Mouse (Mus musculus): ENCODE data around the gene Olfr372. TPM values are rescaled to one million over a fixed set of nuclear protein-coding genes. Genes with fewer than 3 reads are reported as not detected.
"Not testable (repeated sequence)": the region's sequence is repeated elsewhere in the genome, so short reads cannot be mapped to it uniquely, and the experiment has no call there.

The Olfr372 gene
- polyA plus RNA-seq, 1 experiment from 2014 or later, result not detected

GRCm38 (mm10) chr8:72024886-72025285, 16.1 kb upstream of the Olfr372 start:
- H3K36me3 ChIP-seq; H3K4me1 ChIP-seq; H3K27me3 ChIP-seq (replicated peaks); H3K27ac ChIP-seq; H3K9me3 ChIP-seq; ATAC-seq (ENCODE audit: low FRiP score, low read depth); H3K4me3 ChIP-seq; H3K4me2 ChIP-seq (replicated peaks); H3K9ac ChIP-seq: not testable (repeated sequence)
- WGBS, result 14% methylated on average over 5 of the region's 9 CpGs

DNA sequence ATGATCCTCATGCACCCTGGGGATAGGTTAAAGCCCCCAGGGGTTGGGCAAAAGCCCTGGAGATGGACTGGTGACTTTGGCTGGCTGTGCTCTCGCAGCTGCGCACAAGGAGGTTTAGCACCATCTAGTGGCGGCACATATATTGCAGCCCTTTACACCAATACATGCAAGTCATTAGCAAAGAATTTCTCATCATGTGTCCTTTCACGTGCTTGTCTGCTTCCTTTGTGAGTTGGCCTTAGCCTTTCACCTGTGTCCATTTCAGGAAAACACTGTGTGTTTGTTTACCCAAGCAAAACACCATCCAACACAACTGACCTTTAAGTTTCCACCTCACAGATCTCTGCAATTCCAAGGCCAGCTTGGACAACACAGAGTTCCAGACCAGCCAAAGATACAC, 8.1 kb upstream of the Olfr372 start:
- not testable (repeated sequence) for H3K27ac ChIP-seq
- WGBS, result 51% methylated on average over 4 of the region's 4 CpGs

GRCm38 (mm10) chr8:72042493-72042892, 1.5 kb downstream of the Olfr372 start:
- H3K4me3 ChIP-seq, result no peak overlapping the region
- H3K27me3 ChIP-seq (replicated peaks), result no peaks in the 10 kb centered on the region
- no peaks in the 10 kb centered on the region for H3K9me3 ChIP-seq
- no peaks in the 10 kb centered on the region for H3K4me1 ChIP-seq
- no peak overlapping the region for H3K9ac ChIP-seq
- H3K27ac ChIP-seq, result no peak overlapping the region
- no peaks in the 10 kb centered on the region for H3K36me3 ChIP-seq
- ATAC-seq (ENCODE audit: low FRiP score, low read depth), result no peak
- WGBS, result 62% methylated on average over 1 of the region's 1 CpGs
- H3K4me2 ChIP-seq (replicated peaks), result no peak overlapping the region

More for the DNA sequence above, 8.1 kb upstream of the Olfr372 start:
- H3K4me1 ChIP-seq; H3K4me3 ChIP-seq; H3K27me3 ChIP-seq (replicated peaks); H3K9ac ChIP-seq; H3K4me2 ChIP-seq (replicated peaks); H3K36me3 ChIP-seq; ATAC-seq (ENCODE audit: low FRiP score, low read depth); H3K9me3 ChIP-seq: not testable (repeated sequence)

DNA sequence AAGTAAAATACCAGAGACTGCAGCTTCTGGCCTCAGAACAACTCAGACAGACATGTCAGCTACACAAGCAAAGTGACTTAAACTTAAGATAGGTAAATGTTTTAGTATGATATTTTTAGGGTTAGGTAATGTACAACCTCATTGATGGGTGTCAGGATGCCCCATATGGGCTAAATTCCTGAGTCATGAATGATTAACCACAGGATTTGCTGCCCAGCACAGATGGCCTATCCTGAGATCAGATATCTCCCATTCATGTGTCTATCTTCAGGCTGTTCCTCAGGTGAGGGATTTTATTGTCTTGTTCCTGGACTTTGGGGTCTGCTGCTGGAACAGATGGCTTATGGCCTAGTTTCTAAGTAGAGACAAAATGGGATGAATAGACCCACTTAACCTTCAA, 13.6 kb downstream of the Olfr372 start:
- not testable (repeated sequence) for H3K9me3 ChIP-seq; H3K9ac ChIP-seq; H3K4me1 ChIP-seq; H3K4me2 ChIP-seq (replicated peaks); H3K27me3 ChIP-seq (replicated peaks); H3K36me3 ChIP-seq; H3K27ac ChIP-seq; H3K4me3 ChIP-seq; ATAC-seq (ENCODE audit: low FRiP score, low read depth)

GRCm38 (mm10) chr8:72057643-72058042, 16.6 kb downstream of the Olfr372 start:
- H3K4me3 ChIP-seq; H3K27ac ChIP-seq; H3K27me3 ChIP-seq (replicated peaks); H3K4me1 ChIP-seq; ATAC-seq (ENCODE audit: low FRiP score, low read depth); H3K9me3 ChIP-seq; H3K9ac ChIP-seq; H3K4me2 ChIP-seq (replicated peaks); H3K36me3 ChIP-seq: not testable (repeated sequence)
- WGBS, result 89% methylated on average over 3 of the region's 4 CpGs

GRCm38 (mm10) chr8:72066819-72067399, 25.9 kb downstream of the Olfr372 start:
- H3K27ac ChIP-seq; H3K36me3 ChIP-seq; H3K4me2 ChIP-seq (replicated peaks); H3K27me3 ChIP-seq (replicated peaks); H3K4me3 ChIP-seq; H3K9ac ChIP-seq; H3K4me1 ChIP-seq; ATAC-seq (ENCODE audit: low FRiP score, low read depth); H3K9me3 ChIP-seq: not testable (repeated sequence)
- WGBS, result 83% methylated on average over 1 of the region's 1 CpGs

DNA sequence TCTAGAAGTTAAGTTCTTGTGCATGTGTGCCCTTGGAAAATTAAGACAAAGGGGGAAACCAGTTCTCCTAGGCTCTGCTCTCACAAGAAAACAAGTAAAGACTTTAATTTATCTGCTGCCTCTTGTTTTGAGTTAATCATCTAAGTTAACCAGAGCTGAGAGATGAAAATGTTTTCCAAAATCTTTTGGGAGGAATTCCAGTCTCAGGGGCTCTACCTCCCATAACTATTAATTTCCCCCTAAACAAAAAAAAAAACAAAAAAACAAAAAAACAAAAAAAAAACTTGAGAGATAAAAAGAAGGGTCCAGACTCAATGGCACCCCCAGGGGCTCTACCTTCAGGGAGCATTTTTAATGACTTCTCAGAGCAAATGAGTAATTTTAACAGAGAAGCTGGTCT, 41.9 kb downstream of the Olfr372 start, which contains the start of gene Olfr373:
Gene Olfr373 (plus strand): TSS at position 301 of the 400 bp plus-strand sequence.
- H3K27me3 ChIP-seq (replicated peaks); H3K4me1 ChIP-seq; H3K4me2 ChIP-seq (replicated peaks); H3K4me3 ChIP-seq; ATAC-seq (ENCODE audit: low FRiP score, low read depth); H3K9me3 ChIP-seq; H3K36me3 ChIP-seq; H3K27ac ChIP-seq; H3K9ac ChIP-seq: not testable (repeated sequence)

GRCm38 (mm10) chr8:72084744-72085143, 43.7 kb downstream of the Olfr372 start:
- Histone ChIP-seq H3K4me2 (replicated peaks) (no peak overlapping the region), H3K36me3 (no peaks in the 10 kb centered on the region), H3K9me3 (no peaks in the 10 kb centered on the region), H3K27me3 (replicated peaks) (no peaks in the 10 kb centered on the region), H3K4me3 (no peak overlapping the region), H3K27ac (no peak overlapping the region), H3K9ac (no peak overlapping the region), H3K4me1 (no peaks in the 10 kb centered on the region)
- WGBS, result 72% methylated on average over 5 of the region's 5 CpGs
- no peak for ATAC-seq (ENCODE audit: low FRiP score, low read depth)

DNA sequence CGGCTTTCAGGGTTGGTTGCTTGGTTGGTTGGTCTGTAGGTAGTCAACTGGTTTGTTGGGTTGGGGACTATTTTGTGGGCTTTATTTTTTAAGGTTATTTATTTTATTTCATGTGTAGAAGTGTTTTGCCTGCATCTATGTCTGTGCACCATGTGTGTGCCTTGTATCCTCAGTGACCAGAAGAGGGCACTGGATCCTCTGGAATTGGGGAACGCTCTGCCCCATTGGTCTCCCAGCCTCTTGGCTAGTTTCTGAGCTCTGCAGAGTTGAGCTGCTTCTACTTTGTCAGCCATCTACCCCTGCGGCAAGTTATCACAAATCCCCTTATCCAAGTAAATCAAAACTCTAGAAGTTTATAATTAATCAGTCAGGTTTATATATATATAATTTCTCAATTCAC, 46.6 kb downstream of the Olfr372 start:
- 88% methylated on average over 3 of the region's 3 CpGs for WGBS
- not testable (repeated sequence) for H3K4me3 ChIP-seq; H3K9me3 ChIP-seq; H3K27me3 ChIP-seq (replicated peaks); ATAC-seq (ENCODE audit: low FRiP score, low read depth); H3K4me1 ChIP-seq; H3K4me2 ChIP-seq (replicated peaks); H3K9ac ChIP-seq; H3K36me3 ChIP-seq; H3K27ac ChIP-seq

- not testable (repeated sequence) for H3K4me3 ChIP-seq; ATAC-seq (ENCODE audit: low FRiP score, low read depth); H3K9me3 ChIP-seq; H3K27ac ChIP-seq; H3K27me3 ChIP-seq (replicated peaks); H3K4me2 ChIP-seq (replicated peaks); H3K9ac ChIP-seq; H3K36me3 ChIP-seq; H3K4me1 ChIP-seq
These were observed 55.7 kb downstream of the Olfr372 start for GRCm38 (mm10) chr8:72096721-72097120.

DNA sequence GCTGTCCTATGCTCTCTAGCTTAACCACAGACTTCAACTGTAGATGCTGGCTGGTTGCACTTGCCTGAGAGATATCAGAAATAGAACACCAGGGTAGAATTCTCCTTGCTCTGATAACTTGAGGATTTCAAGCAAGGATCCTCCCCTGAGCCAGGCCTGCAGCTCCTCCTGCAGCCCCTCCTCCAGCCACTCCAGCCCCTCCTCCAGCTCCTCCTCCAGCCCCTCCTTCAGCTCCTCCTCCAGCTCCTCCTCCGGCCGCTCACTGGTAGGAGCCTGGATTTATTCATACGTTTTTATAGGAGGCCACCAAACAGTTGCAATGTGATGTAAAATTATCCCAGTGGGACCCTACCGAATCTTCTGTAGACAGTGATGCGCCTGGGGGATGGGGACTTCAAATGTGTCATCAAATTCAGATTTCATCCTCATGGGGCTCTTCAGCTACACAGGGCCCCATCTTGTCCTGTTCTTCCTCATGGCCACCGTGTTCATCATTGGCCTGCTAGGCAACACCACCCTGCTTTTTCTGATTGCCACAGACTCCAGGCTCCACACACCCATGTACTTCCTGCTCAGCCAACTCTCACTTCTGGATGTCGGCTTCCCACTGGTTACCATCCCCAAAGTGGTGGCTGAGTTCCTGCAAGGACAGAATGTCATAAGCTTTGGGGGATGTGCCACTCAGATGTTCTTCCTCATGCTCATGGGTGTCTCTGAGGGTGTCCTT, 58.5 kb downstream of the Olfr372 start:
- WGBS, result 69% methylated on average over 6 of the region's 7 CpGs
- not testable (repeated sequence) for H3K4me3 ChIP-seq; H3K36me3 ChIP-seq; H3K9ac ChIP-seq; H3K27ac ChIP-seq; H3K27me3 ChIP-seq (replicated peaks); ATAC-seq (ENCODE audit: low FRiP score, low read depth); H3K4me1 ChIP-seq; H3K4me2 ChIP-seq (replicated peaks)
- H3K9me3 ChIP-seq, result peaks cover 10% of the 10 kb centered on the region; the same call in 1 of the 2 replicates

DNA sequence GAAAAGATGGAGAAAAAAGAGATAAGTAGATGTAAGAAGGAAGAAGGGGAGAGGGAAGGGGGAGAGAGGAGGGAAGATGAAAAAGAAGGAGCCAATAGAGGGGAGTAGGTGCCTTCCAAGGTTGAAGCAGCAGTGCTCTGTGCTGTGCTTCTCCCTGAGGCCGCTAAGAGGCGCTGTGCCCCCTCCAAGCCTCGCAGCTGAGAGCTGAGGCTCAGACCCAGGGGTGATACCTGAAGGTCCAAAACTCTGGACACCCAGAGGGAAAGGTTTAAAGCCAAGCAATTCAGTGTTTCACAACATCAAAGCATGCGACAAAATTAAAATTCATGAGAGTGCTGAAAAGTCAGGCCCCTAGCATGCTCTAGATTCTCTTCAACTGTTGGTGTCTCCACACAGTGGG, 64.1 kb downstream of the Olfr372 start:
- Histone ChIP-seq H3K27me3 (replicated peaks) (0 out of 2 replicates have a peak, but pooled peaks cover 3% of the 10 kb centered on the region), H3K9me3 (peaks cover 10% of the 10 kb centered on the region; the same call in 1 of the 2 replicates), H3K36me3 (no peaks in the 10 kb centered on the region), H3K27ac (no peak overlapping the region), H3K4me3 (no peak overlapping the region), H3K9ac (no peak overlapping the region), H3K4me1 (no peaks in the 10 kb centered on the region), H3K4me2 (replicated peaks) (no peak overlapping the region)
- ATAC-seq (ENCODE audit: low FRiP score, low read depth), result no peak
- 26% methylated on average over 4 of the region's 4 CpGs for WGBS

DNA sequence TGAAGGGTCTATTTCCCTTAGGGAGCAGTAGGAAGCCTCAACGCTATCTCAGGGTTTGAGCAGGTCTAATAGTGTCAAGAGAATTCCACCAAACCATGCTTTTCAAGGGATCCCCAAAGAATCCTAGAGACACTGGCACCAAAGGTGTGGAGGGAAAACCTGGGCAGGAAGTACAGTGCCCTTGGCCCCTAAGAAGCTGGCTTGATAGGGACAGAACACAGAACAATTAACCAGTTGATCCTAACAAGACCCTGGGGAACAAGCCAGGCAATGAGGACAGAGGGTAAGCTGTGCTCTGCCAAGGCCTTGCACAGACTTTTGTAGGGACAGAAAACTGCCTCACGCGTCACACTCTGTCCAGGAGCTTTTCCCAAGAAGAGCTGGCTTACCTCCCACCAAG, 65.7 kb downstream of the Olfr372 start, which contains the start of gene Olfr374:
Gene Olfr374 (plus strand): TSS at position 301 of the 400 bp plus-strand sequence.
- ATAC-seq (ENCODE audit: low FRiP score, low read depth), result no peak

More for the DNA sequence above, 65.7 kb downstream of the Olfr372 start, which contains the start of gene Olfr374:
- 86% methylated on average over 3 of the region's 3 CpGs for WGBS
- no peaks in the 10 kb centered on the region for H3K36me3 ChIP-seq
- H3K9ac ChIP-seq, result no peak within 1 kb of the TSS
- H3K4me3 ChIP-seq, result no peak within 1 kb of the TSS
- H3K27me3 ChIP-seq (replicated peaks), result 0 out of 2 replicates have a peak, but pooled peaks cover 3% of the 10 kb centered on the region
- no peak within 1 kb of the TSS for H3K27ac ChIP-seq
- H3K4me1 ChIP-seq, result no peaks in the 10 kb centered on the region
- peaks cover 10% of the 10 kb centered on the region; the same call in 1 of the 2 replicates for H3K9me3 ChIP-seq
- H3K4me2 ChIP-seq (replicated peaks), result no peak within 1 kb of the TSS
